Mouse (Mus musculus): Measurements from ENCODE around the gene Rab5c.

The Rab5c gene

GRCm38 (mm10) chr11:100719893-100720292 lies 18.1 kb downstream of the Rab5c start:
- DNase-seq: no peak

GRCm38 (mm10) chr11:100719312-100719711 lies 18.7 kb downstream of the Rab5c start:
- peak; percentile 39 for DNase-seq

- DNase-seq: peak; percentile 43
Measured at GRCm38 (mm10) chr11:100718866-100719265, 19.1 kb downstream of the Rab5c start.

GRCm38 (mm10) chr11:100718462-100718861 lies 19.6 kb downstream of the Rab5c start:
- no peak for DNase-seq

- DNase-seq: no peak
Measured at GRCm38 (mm10) chr11:100716649-100717048, 21.4 kb downstream of the Rab5c start.

GRCm38 (mm10) chr11:100714948-100715347 lies 23.1 kb downstream of the Rab5c start:
- DNase-seq: no peak

GRCm38 (mm10) chr11:100714534-100714915 lies 23.5 kb downstream of the Rab5c start:
- DNase-seq: peak; percentile 89

GRCm38 (mm10) chr11:100713735-100714533 lies 24.1 kb downstream of the Rab5c start, which contains the start of gene Hspb9:
Gene Hspb9, plus strand, starts transcription at chr11:100713850.
- peak; percentile 84 for DNase-seq

GRCm38 (mm10) chr11:100713174-100713573 lies 24.8 kb downstream of the Rab5c start:
- no peak for DNase-seq

- peak; percentile 92 for DNase-seq
Measured at GRCm38 (mm10) chr11:100711783-100712615, 26.0 kb downstream of the Rab5c start, which contains the start of gene Kat2a. Gene Kat2a, minus strand, starts transcription at chr11:100712465.

GRCm38 (mm10) chr11:100710977-100711376 lies 27.0 kb downstream of the Rab5c start:
- no peak for DNase-seq

- no peak for DNase-seq
Measured at GRCm38 (mm10) chr11:100710528-100710927, 27.5 kb downstream of the Rab5c start.

GRCm38 (mm10) chr11:100709201-100709810 lies 28.7 kb downstream of the Rab5c start:
- DNase-seq: no peak

- no peak for DNase-seq
Measured at GRCm38 (mm10) chr11:100705095-100705747, 32.8 kb downstream of the Rab5c start.

GRCm38 (mm10) chr11:100703851-100704531 lies 34.0 kb downstream of the Rab5c start, which contains the start of gene Dhx58:
Gene Dhx58, minus strand, starts transcription at chr11:100704271.
- DNase-seq: no peak

- DNase-seq: peak; percentile 51
Measured at GRCm38 (mm10) chr11:100703366-100703765, 34.6 kb downstream of the Rab5c start.

- DNase-seq: no peak
Measured at GRCm38 (mm10) chr11:100702906-100703305, 35.1 kb downstream of the Rab5c start.

- DNase-seq: peak; percentile 70
Measured at GRCm38 (mm10) chr11:100702081-100702851, 35.7 kb downstream of the Rab5c start.

- peak; percentile 53 for DNase-seq
Measured at GRCm38 (mm10) chr11:100701301-100701700, 36.7 kb downstream of the Rab5c start.

GRCm38 (mm10) chr11:100700710-100701109 lies 37.3 kb downstream of the Rab5c start:
- no peak for DNase-seq

- no peak for DNase-seq
Measured at GRCm38 (mm10) chr11:100697921-100698320, 40.1 kb downstream of the Rab5c start.

Data from kidney, postnatal 14 days (tissue).